Mouse (Mus musculus) lung, adult 2 months (tissue): Measurements from ENCODE around the gene Higd1c. TPM values are rescaled to one million over a fixed set of nuclear protein-coding genes. Genes with fewer than 3 reads are reported as not detected.

Experiments
- DNase-seq: peaks from one replicate; pipeline ENCODE4 v3.0.0; 2022
- H3K4me1 ChIP-seq: fragments of 200-500 bp; 2 replicates; pipeline ENCODE4 v1.6.1; 2011; ENCODE audit warnings: low read length; ENCODE audit not compliant: control insufficient read depth, insufficient read depth
- H3K4me3 ChIP-seq: fragments of 200-500 bp; replicated peaks from 2 replicates; pipeline ENCODE3; 2011; ENCODE audit warnings: low read depth, mild to moderate bottlenecking, control low read depth, low read length; ENCODE audit errors: extremely low read depth
- CTCF ChIP-seq: fragments of 200-500 bp; IDR thresholded peaks from 2 replicates; pipeline ENCODE4 v1.5.1; 2011; ENCODE audit warnings: mild to moderate bottlenecking, low read length, control low read depth; ENCODE audit not compliant: insufficient read depth
- WGBS: fragments of 180-500 bp; shearing (Covaris S2); methylation state at CpG from one replicate; pipeline ENCODE4 v1.1.7; 2018; 5-methylcytosine and 5-hydroxymethylcytosine counted together
- polyA plus RNA-seq: library from polyadenylated mRNA; depleted of rRNA; stranded (reverse); fragments of >200 nt; gene quantifications from 2 replicates; pipeline ENCODE4 v1.2.3, GENCODE M21; 2012; rRNA removed

Gene Higd1c
- polyA plus RNA-seq, 1 experiment: not detected

GRCm38 (mm10) chr15:100433234-100433633 is 68.9 kb downstream of the Higd1c start:
- no peak for DNase-seq
- no peak overlapping the region for H3K4me3 ChIP-seq
- 60% methylated on average over 4 of the region's 4 CpGs for WGBS
- no peak for TF ChIP-seq CTCF
- H3K4me1 ChIP-seq: no peaks in the 10 kb centered on the region

Other genes starting within 250 kb of the Higd1c start
- 40.8 and 45.7 TPM in 2 replicates for gene Atf1, start 136.7 kb upstream of the Higd1c start, polyA plus RNA-seq
- gene Tmprss12, start 83.7 kb upstream of the Higd1c start, polyA plus RNA-seq: not detected in 2 replicates
- gene Mettl7a1, start 60.4 kb upstream of the Higd1c start, polyA plus RNA-seq: 448 and 506 TPM in 2 replicates
- gene Mettl7a3, start 29.6 kb upstream of the Higd1c start, polyA plus RNA-seq: 0.80 and 1.1 TPM in 2 replicates
- 0.11 TPM in 1 of 2 replicates, not detected in the other for gene Methig1, start 11.4 kb upstream of the Higd1c start, polyA plus RNA-seq
- 0.10 TPM in 1 of 2 replicates, not detected in the other for gene Mettl7a2, start 11.3 kb upstream of the Higd1c start, polyA plus RNA-seq
- not detected in 2 replicates for gene Gm5475, start 57.6 kb downstream of the Higd1c start, polyA plus RNA-seq
- 35.5 and 53.2 TPM in 2 replicates for gene Slc11a2, start 60.5 kb downstream of the Higd1c start, polyA plus RNA-seq
- gene Letmd1, start 104.5 kb downstream of the Higd1c start, polyA plus RNA-seq: 32.6 and 44.4 TPM in 2 replicates
- gene Csrnp2, start 130.9 kb downstream of the Higd1c start, polyA plus RNA-seq: 2.8 and 3.0 TPM in 2 replicates
- gene Tfcp2, start 187.5 kb downstream of the Higd1c start, polyA plus RNA-seq: 7.7 and 8.2 TPM in 2 replicates
- 34.8 and 40.2 TPM in 2 replicates for gene Pou6f1, start 235.4 kb downstream of the Higd1c start, polyA plus RNA-seq